Mouse (Mus musculus): ENCODE measurements around the gene Dgkg. TPM values are rescaled to one million over a fixed set of nuclear protein-coding genes. Genes with fewer than 3 reads are reported as not detected.

Dgkg gene
- polyA plus RNA-seq, 1 experiment = 1.0 TPM

DNA sequence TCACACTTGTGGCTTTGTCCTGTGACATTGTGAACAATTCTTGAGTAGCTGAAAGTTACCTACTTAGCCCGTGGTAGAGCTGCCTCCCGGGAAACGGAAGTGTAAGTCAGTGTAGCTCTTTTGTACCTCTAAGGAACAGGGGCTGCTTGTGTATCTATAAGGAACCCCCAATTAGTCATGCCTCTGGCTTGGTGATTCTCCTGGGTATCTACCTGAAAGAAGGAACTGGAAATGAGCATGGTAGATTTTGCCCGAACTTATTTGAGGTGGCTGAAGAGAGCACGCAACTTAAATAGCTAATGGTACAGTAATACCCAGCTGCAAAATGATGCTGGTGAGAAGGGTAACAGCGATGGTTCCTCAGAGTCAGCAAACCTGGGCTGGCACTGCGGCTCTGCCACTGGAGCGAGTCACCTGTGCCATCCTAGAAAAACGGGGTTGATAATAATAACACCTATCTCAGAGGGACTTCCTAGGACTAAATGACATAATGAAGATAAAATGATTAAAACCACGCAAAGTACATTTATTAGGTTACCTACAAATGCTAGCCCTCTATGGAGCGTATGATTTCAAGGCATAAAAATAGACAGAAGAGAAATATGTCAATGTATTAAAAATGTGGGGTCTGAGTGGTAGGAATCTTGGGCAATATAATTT lies 3.1 kb downstream of the Dgkg start:
- no peak for DNase-seq
- WGBS = 78% methylated on average over 11 of the region's 11 CpGs
- no peak overlapping the region for H3K4me3 ChIP-seq (replicated peaks; ENCODE audit: extremely low read depth, low read depth, low read length)
- TF ChIP-seq CTCF (IDR thresholded peaks at IDR 0.05; ENCODE audit: insufficient read depth, low read length) (no peak), POLR2A (IDR thresholded peaks at IDR 0.05; ENCODE audit: borderline replicate concordance, extremely low read depth, low read depth, low read length) (no peak)
- no peaks in the 10 kb centered on the region for H3K4me1 ChIP-seq (ENCODE audit: control insufficient read depth, insufficient read depth, low read length)

GRCm38 (mm10) chr16:22651244-22651643 lies 5.8 kb downstream of the Dgkg start:
- Histone ChIP-seq H3K4me1 (ENCODE audit: control insufficient read depth, insufficient read depth, low read length) (no peaks in the 10 kb centered on the region), H3K4me3 (replicated peaks; ENCODE audit: extremely low read depth, low read depth, low read length) (no peak overlapping the region)
- WGBS = 60% methylated on average over 3 of the region's 3 CpGs
- no peak for DNase-seq
- no peak for TF ChIP-seq POLR2A (IDR thresholded peaks at IDR 0.05; ENCODE audit: borderline replicate concordance, extremely low read depth, low read depth, low read length)
- no peak for TF ChIP-seq CTCF (IDR thresholded peaks at IDR 0.05; ENCODE audit: insufficient read depth, low read length)

DNA sequence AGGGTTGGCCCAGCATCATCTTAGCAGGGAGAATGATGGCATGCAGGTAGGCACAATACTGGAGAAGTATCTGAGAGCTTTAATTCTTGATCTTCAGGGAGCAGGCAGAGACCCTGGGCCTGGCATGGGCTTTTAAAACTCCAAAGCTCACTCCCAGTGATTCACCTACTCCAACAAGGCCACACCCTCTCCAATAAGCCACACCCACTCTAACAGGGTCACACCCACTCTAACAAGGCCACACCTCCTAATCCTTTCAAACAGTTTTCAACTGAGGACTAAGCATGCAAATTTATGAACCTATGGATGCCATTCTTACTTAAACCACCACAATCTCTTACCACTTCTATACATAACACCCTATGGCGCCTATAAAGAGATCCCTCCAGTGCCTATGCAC lies 11.8 kb downstream of the Dgkg start:
- 87% methylated on average over 1 of the region's 1 CpGs for WGBS
- Histone ChIP-seq H3K4me3 (replicated peaks; ENCODE audit: extremely low read depth, low read depth, low read length) (no peak overlapping the region), H3K4me1 (ENCODE audit: control insufficient read depth, insufficient read depth, low read length) (no peaks in the 10 kb centered on the region)
- TF ChIP-seq CTCF (IDR thresholded peaks at IDR 0.05; ENCODE audit: insufficient read depth, low read length) (no peak), POLR2A (IDR thresholded peaks at IDR 0.05; ENCODE audit: borderline replicate concordance, extremely low read depth, low read depth, low read length) (no peak)
- DNase-seq = no peak

DNA sequence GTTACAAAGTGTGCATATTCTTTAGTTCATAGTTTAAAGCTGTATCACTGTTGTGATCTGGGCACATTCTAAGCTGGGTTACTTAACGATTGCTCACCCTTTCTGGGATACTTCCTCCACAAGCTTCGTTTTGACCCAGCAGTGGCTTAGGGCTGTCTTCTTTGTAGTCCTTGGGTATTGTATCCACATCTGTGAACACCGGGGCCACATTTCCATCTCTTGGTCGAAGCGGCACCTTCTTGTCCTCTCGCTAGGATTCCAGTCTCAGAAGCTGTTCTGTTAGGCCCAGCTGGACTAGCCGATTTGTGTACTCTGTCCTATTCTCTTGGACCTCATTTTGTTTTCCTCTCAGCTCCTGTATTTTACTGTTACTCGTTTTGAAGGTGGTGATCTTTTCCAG lies 13.6 kb downstream of the Dgkg start:
- TF ChIP-seq POLR2A (IDR thresholded peaks at IDR 0.05; ENCODE audit: borderline replicate concordance, extremely low read depth, low read depth, low read length) (no peak), CTCF (IDR thresholded peaks at IDR 0.05; ENCODE audit: insufficient read depth, low read length) (no peak)
- no peak for DNase-seq
- no peaks in the 10 kb centered on the region for H3K4me1 ChIP-seq (ENCODE audit: control insufficient read depth, insufficient read depth, low read length)
- WGBS = 77% methylated on average over 8 of the region's 8 CpGs
- no peak overlapping the region for H3K4me3 ChIP-seq (replicated peaks; ENCODE audit: extremely low read depth, low read depth, low read length)

GRCm38 (mm10) chr16:22642953-22643352 lies 14.1 kb downstream of the Dgkg start:
- 85% methylated on average over 6 of the region's 6 CpGs for WGBS
- no peak for TF ChIP-seq CTCF (IDR thresholded peaks at IDR 0.05; ENCODE audit: insufficient read depth, low read length)
- TF ChIP-seq POLR2A (IDR thresholded peaks at IDR 0.05; ENCODE audit: borderline replicate concordance, extremely low read depth, low read depth, low read length) = no peak
- no peaks in the 10 kb centered on the region for H3K4me1 ChIP-seq (ENCODE audit: control insufficient read depth, insufficient read depth, low read length)

GRCm38 (mm10) chr16:22642054-22642453 lies 15.0 kb downstream of the Dgkg start:
- TF ChIP-seq POLR2A (IDR thresholded peaks at IDR 0.05; ENCODE audit: borderline replicate concordance, extremely low read depth, low read depth, low read length) (no peak), CTCF (IDR thresholded peaks at IDR 0.05; ENCODE audit: insufficient read depth, low read length) (no peak)
- DNase-seq = no peak
- Histone ChIP-seq H3K4me1 (ENCODE audit: control insufficient read depth, insufficient read depth, low read length) (no peaks in the 10 kb centered on the region), H3K4me3 (replicated peaks; ENCODE audit: extremely low read depth, low read depth, low read length) (no peak overlapping the region)
- 71% methylated on average over 4 of the region's 4 CpGs for whole genome bisulfite sequencing

More at GRCm38 (mm10) chr16:22642953-22643352, 14.1 kb downstream of the Dgkg start:
- H3K4me3 ChIP-seq (replicated peaks; ENCODE audit: extremely low read depth, low read depth, low read length) = no peak overlapping the region
- no peak for DNase-seq

DNA sequence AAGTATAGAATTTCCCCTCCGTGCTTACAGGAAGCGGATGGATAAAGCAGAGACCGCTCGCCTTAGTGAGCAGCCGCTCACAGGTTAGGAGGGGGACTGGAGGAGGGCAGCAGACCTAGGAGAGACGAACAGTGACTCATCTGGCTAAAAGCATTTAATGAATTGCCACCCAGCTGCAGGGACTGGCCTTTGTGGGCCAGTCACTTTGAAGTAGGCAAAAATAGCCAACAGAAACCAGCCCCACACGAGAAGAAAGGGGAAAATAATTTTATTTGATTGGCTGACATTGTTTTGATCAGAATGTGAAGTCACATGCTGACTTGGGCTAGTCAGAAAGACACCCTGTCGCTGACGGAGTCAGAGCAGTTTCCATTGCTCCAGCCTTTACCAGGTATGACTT lies 15.4 kb downstream of the Dgkg start:
- TF ChIP-seq CTCF (IDR thresholded peaks at IDR 0.05; ENCODE audit: insufficient read depth, low read length) (no peak), POLR2A (IDR thresholded peaks at IDR 0.05; ENCODE audit: borderline replicate concordance, extremely low read depth, low read depth, low read length) (no peak)
- no peak overlapping the region for H3K4me3 ChIP-seq (replicated peaks; ENCODE audit: extremely low read depth, low read depth, low read length)
- no peaks in the 10 kb centered on the region for H3K4me1 ChIP-seq (ENCODE audit: control insufficient read depth, insufficient read depth, low read length)
- DNase-seq = no peak
- WGBS = 28% methylated on average over 9 of the region's 9 CpGs

DNA sequence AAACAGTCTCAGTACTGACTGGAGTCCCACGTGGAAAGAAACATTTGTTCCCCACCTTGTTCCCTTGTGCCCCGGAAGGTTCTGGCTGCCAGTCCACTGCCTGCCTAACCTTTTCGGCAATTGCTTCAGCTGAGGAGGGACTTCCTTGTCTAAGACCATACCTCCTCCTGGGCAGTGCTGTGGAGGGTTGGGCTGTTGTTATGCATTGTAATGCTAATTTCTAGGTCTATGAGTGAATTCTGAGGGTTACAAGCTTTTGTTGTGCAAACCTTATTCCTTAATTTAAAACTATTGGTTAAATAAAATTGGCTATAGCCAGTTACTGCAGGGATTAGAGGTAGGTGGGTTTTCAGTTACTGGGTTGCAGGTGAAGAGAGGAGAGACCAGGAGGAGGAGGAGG lies 19.7 kb downstream of the Dgkg start:
- TF ChIP-seq CTCF (IDR thresholded peaks at IDR 0.05; ENCODE audit: insufficient read depth, low read length) (no peak), POLR2A (IDR thresholded peaks at IDR 0.05; ENCODE audit: borderline replicate concordance, extremely low read depth, low read depth, low read length) (no peak)
- 65% methylated on average over 3 of the region's 3 CpGs for WGBS
- no peak for DNase-seq

DNA sequence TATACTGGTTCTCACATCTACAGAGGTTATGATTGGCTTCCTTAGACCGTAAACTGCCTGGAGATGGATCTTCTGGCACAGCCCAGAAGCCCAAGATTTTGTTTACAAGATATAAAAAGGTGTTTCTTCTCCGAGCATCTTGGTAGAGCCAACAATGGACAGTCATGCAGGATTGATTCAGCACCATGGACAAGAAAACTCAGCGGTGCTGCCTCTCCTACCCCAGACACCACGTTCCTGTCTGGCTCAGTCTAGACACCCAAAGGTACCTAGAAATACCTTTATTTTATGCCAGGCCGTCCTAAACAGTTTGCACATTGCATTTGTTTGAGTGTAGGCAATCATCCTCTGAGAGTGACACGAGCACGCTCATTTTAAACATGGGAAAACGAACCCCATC lies 21.3 kb downstream of the Dgkg start:
- TF ChIP-seq POLR2A (IDR thresholded peaks at IDR 0.05; ENCODE audit: borderline replicate concordance, extremely low read depth, low read depth, low read length) (no peak), CTCF (IDR thresholded peaks at IDR 0.05; ENCODE audit: insufficient read depth, low read length) (no peak)
- Histone ChIP-seq H3K4me3 (replicated peaks; ENCODE audit: extremely low read depth, low read depth, low read length) (no peak overlapping the region), H3K4me1 (ENCODE audit: control insufficient read depth, insufficient read depth, low read length) (no peaks in the 10 kb centered on the region)
- 58% methylated on average over 8 of the region's 8 CpGs for WGBS
- no peak for DNase-seq

More for the DNA sequence above, 19.7 kb downstream of the Dgkg start:
- no peaks in the 10 kb centered on the region for H3K4me1 ChIP-seq (ENCODE audit: control insufficient read depth, insufficient read depth, low read length)
- no peak overlapping the region for H3K4me3 ChIP-seq (replicated peaks; ENCODE audit: extremely low read depth, low read depth, low read length)

DNA sequence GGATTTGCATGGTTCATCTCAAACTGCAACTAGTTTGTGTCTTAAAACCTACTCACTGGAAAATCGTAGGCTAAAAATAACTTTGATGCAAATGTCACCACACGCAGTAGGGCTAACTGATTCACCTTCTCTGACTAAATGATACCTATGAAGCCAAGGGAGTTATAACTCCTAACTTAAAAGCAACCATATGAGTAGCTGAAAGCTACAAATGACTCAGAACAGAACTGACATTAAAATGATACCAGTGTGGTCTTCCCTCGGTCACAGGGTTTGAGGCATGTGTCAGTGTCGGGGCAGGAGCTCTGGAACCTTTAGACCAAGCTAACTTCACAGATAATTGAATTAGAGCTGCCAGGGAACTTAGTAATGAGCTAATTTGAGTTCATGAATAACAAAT lies 24.0 kb downstream of the Dgkg start:
- no peak for DNase-seq
- Histone ChIP-seq H3K4me3 (replicated peaks; ENCODE audit: extremely low read depth, low read depth, low read length) (no peak overlapping the region), H3K4me1 (ENCODE audit: control insufficient read depth, insufficient read depth, low read length) (no peaks in the 10 kb centered on the region)
- WGBS = 77% methylated on average over 4 of the region's 4 CpGs
- TF ChIP-seq CTCF (IDR thresholded peaks at IDR 0.05; ENCODE audit: insufficient read depth, low read length) = no peak
- no peak for TF ChIP-seq POLR2A (IDR thresholded peaks at IDR 0.05; ENCODE audit: borderline replicate concordance, extremely low read depth, low read depth, low read length)

Measured in lung, adult 2 months (tissue).